Mouse (Mus musculus): Measurements from ENCODE around the gene Ppm1j. TPM values are rescaled to one million over a fixed set of nuclear protein-coding genes. Genes with fewer than 3 reads are reported as not detected.

Gene Ppm1j
- polyA plus RNA-seq, 1 experiment, result 0.58 TPM

DNA sequence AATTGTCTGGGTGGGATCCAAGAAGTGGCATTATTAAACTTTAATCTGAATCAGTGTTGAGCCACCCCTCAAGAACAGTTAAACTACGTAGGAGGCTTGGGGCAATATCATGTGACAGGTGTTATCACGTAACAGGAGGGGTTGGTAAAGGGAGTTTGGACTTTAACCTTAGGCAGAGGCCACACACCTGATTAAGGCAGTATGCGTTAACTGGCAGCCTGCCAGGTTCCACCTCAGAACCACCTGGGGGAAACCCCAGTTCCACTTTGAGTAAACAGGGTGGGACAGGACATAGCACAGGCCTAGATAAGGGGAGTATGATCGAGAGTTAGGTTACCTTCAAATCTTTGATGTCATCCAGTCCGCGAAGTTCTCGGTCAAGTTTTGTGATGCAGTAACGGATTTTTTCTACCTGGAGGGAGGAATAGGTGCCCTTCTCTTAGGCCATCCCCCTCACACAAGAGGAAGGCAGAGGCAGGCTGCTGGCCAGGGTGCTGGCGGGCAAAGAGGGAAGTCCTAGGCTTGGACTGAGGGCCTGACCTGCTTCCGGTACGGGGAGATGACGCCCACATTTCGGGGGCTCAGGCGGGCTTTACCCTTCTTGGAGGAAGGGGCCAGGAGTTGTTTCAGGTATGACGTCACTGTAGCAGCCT, 15.7 kb downstream of the Ppm1j start:
- H3K4me3 ChIP-seq, result no peak overlapping the region
- H3K36me3 ChIP-seq (ENCODE audit: control insufficient read depth, insufficient read depth), result peaks cover 21% of the 10 kb centered on the region
- H3K4me2 ChIP-seq (ENCODE audit: low read depth), result no peak overlapping the region
- H3K79me2 ChIP-seq (ENCODE audit: control insufficient read depth, insufficient read depth), result peaks cover 15% of the 10 kb centered on the region
- H3ac ChIP-seq (ENCODE audit: control insufficient read depth, insufficient read length), result no peak overlapping the region
- H3K27me3 ChIP-seq (ENCODE audit: control insufficient read depth, insufficient read depth, insufficient read length), result no peaks in the 10 kb centered on the region
- no peak for TF ChIP-seq TCF3 (IDR thresholded peaks at IDR 0.05; ENCODE audit: insufficient read length, low read depth)
- TF ChIP-seq POLR2AphosphoS2 (IDR thresholded peaks at IDR 0.05; ENCODE audit: insufficient read length, low read depth), result peak; percentile 26
- TF ChIP-seq POLR2A (IDR thresholded peaks at IDR 0.05; ENCODE audit: insufficient read length, low read depth), result no peak
- TF ChIP-seq E2F4 (IDR thresholded peaks at IDR 0.05; ENCODE audit: insufficient read depth), result no peak
- TF ChIP-seq TCF12 (IDR thresholded peaks at IDR 0.05; ENCODE audit: insufficient read depth, poor library complexity, severe bottlenecking), result no peak

DNA sequence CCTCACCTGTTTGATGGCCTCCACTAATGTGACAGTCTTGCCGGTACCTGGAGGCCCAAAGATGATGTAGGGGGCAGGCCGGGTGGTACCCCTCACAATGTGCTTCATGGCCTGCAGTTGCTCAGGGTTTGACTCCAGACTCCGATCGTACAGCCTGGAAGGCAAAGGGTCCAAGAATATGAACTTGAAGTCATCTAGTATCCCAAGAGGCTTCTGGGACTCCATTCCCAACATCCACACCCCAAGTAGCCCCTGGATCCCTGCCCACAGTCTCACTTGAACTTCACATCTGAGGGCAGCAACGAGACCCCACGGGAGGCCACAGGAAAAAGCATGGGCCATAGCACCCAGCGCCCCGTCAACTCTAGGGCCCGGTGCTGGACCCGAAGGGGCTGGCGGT, 19.8 kb downstream of the Ppm1j start:
- no peak overlapping the region for H3ac ChIP-seq (ENCODE audit: control insufficient read depth, insufficient read length)
- H3K36me3 ChIP-seq (ENCODE audit: control insufficient read depth, insufficient read depth), result peaks cover 5% of the 10 kb centered on the region
- H3K4me2 ChIP-seq (ENCODE audit: low read depth), result no peak overlapping the region
- no peak for TF ChIP-seq MYOD1 (IDR thresholded peaks at IDR 0.05; ENCODE audit: control insufficient read depth in 1 of 3, insufficient read length in 2 of 3, low read depth in 2 of 3)
- TF ChIP-seq E2F4 (IDR thresholded peaks at IDR 0.05; ENCODE audit: insufficient read depth), result no peak
- no peak for TF ChIP-seq CEBPB (IDR thresholded peaks at IDR 0.05; ENCODE audit: insufficient read depth, poor library complexity, severe bottlenecking)
- no peak overlapping the region for H3K4me3 ChIP-seq
- no peaks in the 10 kb centered on the region for H3K79me2 ChIP-seq (ENCODE audit: control insufficient read depth, insufficient read depth)
- H3K27me3 ChIP-seq (ENCODE audit: control insufficient read depth, insufficient read depth, insufficient read length), result no peaks in the 10 kb centered on the region

GRCm38 (mm10) chr3:104801481-104801880, 20.6 kb downstream of the Ppm1j start:
- no peaks in the 10 kb centered on the region for H3K79me2 ChIP-seq (ENCODE audit: control insufficient read depth, insufficient read depth)
- H3K4me3 ChIP-seq, result no peak overlapping the region
- no peak for TF ChIP-seq TCF3 (IDR thresholded peaks at IDR 0.05; ENCODE audit: insufficient read length, low read depth)
- no peak for TF ChIP-seq E2F4 (IDR thresholded peaks at IDR 0.05; ENCODE audit: insufficient read depth)
- TF ChIP-seq POLR2A (IDR thresholded peaks at IDR 0.05; ENCODE audit: insufficient read length, low read depth), result no peak
- TF ChIP-seq CEBPB (IDR thresholded peaks at IDR 0.05; ENCODE audit: insufficient read depth, poor library complexity, severe bottlenecking), result no peak
- TF ChIP-seq USF1 (IDR thresholded peaks at IDR 0.05; ENCODE audit: low read depth), result no peak
- no peak overlapping the region for H3ac ChIP-seq (ENCODE audit: control insufficient read depth, insufficient read length)
- H3K4me2 ChIP-seq (ENCODE audit: low read depth), result no peak overlapping the region
- peaks cover 2% of the 10 kb centered on the region for H3K36me3 ChIP-seq (ENCODE audit: control insufficient read depth, insufficient read depth)
- no peaks in the 10 kb centered on the region for H3K27me3 ChIP-seq (ENCODE audit: control insufficient read depth, insufficient read depth, insufficient read length)

DNA sequence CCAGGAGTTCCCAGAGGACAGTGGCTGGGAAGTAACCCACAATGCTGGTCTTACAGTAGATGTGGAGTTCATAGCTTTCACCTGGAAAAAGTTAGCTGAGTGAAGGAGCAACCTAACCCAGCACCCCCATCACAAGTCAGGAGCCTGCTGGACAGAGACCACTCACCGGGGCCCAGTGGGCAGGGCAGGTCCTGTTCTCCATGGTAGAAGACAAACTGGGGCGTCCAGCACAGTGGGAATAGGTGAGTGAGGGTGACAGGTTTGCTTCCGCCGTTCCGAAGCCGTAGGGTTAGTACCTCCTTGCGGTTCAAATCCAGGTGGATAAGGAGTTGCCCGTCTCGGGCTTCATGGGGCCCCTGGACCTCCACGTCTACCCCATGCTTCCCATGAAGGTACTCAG, 23.5 kb downstream of the Ppm1j start:
- H3K4me2 ChIP-seq (ENCODE audit: low read depth), result no peak overlapping the region
- no peaks in the 10 kb centered on the region for H3K27me3 ChIP-seq (ENCODE audit: control insufficient read depth, insufficient read depth, insufficient read length)
- no peak overlapping the region for H3ac ChIP-seq (ENCODE audit: control insufficient read depth, insufficient read length)
- no peaks in the 10 kb centered on the region for H3K36me3 ChIP-seq (ENCODE audit: control insufficient read depth, insufficient read depth)
- no peaks in the 10 kb centered on the region for H3K79me2 ChIP-seq (ENCODE audit: control insufficient read depth, insufficient read depth)
- TF ChIP-seq MYOD1 (IDR thresholded peaks at IDR 0.05; ENCODE audit: control insufficient read depth in 1 of 3, insufficient read length in 2 of 3, low read depth in 2 of 3) (no peak), MAX (IDR thresholded peaks at IDR 0.05; ENCODE audit: low read depth) (no peak), MYOG (IDR thresholded peaks at IDR 0.05; ENCODE audit: control insufficient read depth in 1 of 3, insufficient read depth in 1 of 3, insufficient read length in 2 of 3, low read depth in 2 of 3) (no peak), TCF12 (IDR thresholded peaks at IDR 0.05; ENCODE audit: insufficient read depth, poor library complexity, severe bottlenecking) (no peak), TCF3 (IDR thresholded peaks at IDR 0.05; ENCODE audit: insufficient read length, low read depth) (no peak), POLR2AphosphoS2 (IDR thresholded peaks at IDR 0.05; ENCODE audit: insufficient read length, low read depth) (no peak), CEBPB (IDR thresholded peaks at IDR 0.05; ENCODE audit: insufficient read depth, poor library complexity, severe bottlenecking) (no peak), REST (IDR thresholded peaks at IDR 0.05; ENCODE audit: insufficient read depth, insufficient read length) (no peak), USF1 (IDR thresholded peaks at IDR 0.05; ENCODE audit: low read depth) (no peak), SRF (IDR thresholded peaks at IDR 0.05; ENCODE audit: control insufficient read depth, insufficient read length, low read depth) (no peak), POLR2A (IDR thresholded peaks at IDR 0.05; ENCODE audit: insufficient read length, low read depth) (no peak), E2F4 (IDR thresholded peaks at IDR 0.05; ENCODE audit: insufficient read depth) (no peak)
- no peak overlapping the region for H3K4me3 ChIP-seq

DNA sequence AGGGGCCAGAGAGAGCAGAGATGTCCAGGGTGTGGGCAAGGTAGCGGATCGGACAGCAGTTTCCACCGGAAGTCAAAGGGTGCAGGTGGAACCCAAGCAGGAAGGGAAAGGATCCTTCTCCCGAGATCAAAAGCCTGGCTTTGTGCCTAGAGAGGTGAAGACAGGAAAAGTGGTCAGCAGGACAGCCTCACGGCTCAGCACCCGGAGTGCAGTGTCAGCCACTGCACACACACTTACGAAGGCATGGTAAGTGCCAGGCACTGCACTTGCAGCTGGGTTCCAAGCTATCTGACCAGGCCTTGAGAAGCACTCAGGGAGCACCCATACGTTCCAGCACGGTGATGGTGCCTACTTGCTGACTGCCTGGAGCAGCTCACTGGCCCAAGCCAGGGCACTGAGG, 24.7 kb downstream of the Ppm1j start:
- H3K36me3 ChIP-seq (ENCODE audit: control insufficient read depth, insufficient read depth), result no peaks in the 10 kb centered on the region
- TF ChIP-seq E2F4 (IDR thresholded peaks at IDR 0.05; ENCODE audit: insufficient read depth) (no peak), USF1 (IDR thresholded peaks at IDR 0.05; ENCODE audit: low read depth) (no peak), REST (IDR thresholded peaks at IDR 0.05; ENCODE audit: insufficient read depth, insufficient read length) (no peak), MAX (IDR thresholded peaks at IDR 0.05; ENCODE audit: low read depth) (no peak), SRF (IDR thresholded peaks at IDR 0.05; ENCODE audit: control insufficient read depth, insufficient read length, low read depth) (no peak), MYOD1 (IDR thresholded peaks at IDR 0.05; ENCODE audit: control insufficient read depth in 1 of 3, insufficient read length in 2 of 3, low read depth in 2 of 3) (no peak), POLR2AphosphoS2 (IDR thresholded peaks at IDR 0.05; ENCODE audit: insufficient read length, low read depth) (no peak), MYOG (IDR thresholded peaks at IDR 0.05; ENCODE audit: control insufficient read depth in 1 of 3, insufficient read depth in 1 of 3, insufficient read length in 2 of 3, low read depth in 2 of 3) (no peak), TCF12 (IDR thresholded peaks at IDR 0.05; ENCODE audit: insufficient read depth, poor library complexity, severe bottlenecking) (no peak), TCF3 (IDR thresholded peaks at IDR 0.05; ENCODE audit: insufficient read length, low read depth) (no peak), POLR2A (IDR thresholded peaks at IDR 0.05; ENCODE audit: insufficient read length, low read depth) (no peak), CEBPB (IDR thresholded peaks at IDR 0.05; ENCODE audit: insufficient read depth, poor library complexity, severe bottlenecking) (no peak)

More for the DNA sequence above, 24.7 kb downstream of the Ppm1j start:
- Histone ChIP-seq H3K4me2 (ENCODE audit: low read depth) (no peak overlapping the region), H3ac (ENCODE audit: control insufficient read depth, insufficient read length) (no peak overlapping the region), H3K4me3 (no peak overlapping the region), H3K79me2 (ENCODE audit: control insufficient read depth, insufficient read depth) (no peaks in the 10 kb centered on the region), H3K27me3 (ENCODE audit: control insufficient read depth, insufficient read depth, insufficient read length) (no peaks in the 10 kb centered on the region)

All from myocyte (in vitro differentiated cells).